Mouse (Mus musculus) cerebellum, adult 2 months (tissue): Measurements from ENCODE around the gene Mdm2.

Source experiments
- CTCF ChIP-seq: fragments of 200-500 bp; IDR thresholded peaks from 2 replicates; pipeline ENCODE4 v1.5.1; 2011; ENCODE audit warnings: low read depth, mild to moderate bottlenecking, control low read depth, low read length, moderate library complexity, borderline replicate concordance; ENCODE audit not compliant: insufficient read depth
- POLR2A ChIP-seq: fragments of 200-500 bp; IDR thresholded peaks from 2 replicates; pipeline ENCODE4 v1.6.1; 2011; ENCODE audit warnings: low read length, control low read depth, borderline replicate concordance; ENCODE audit not compliant: insufficient read depth

- TF ChIP-seq CTCF (no peak), POLR2A (no peak)
These were observed 41.2 kb upstream of the Mdm2 start for GRCm38 (mm10) chr10:117751744-117752143.
